Mouse (Mus musculus) heart, postnatal 0 days (tissue): ENCODE measurements at regions not wholly inside any gene's neighbourhood (a gene's known extent, or its start where the extent isn't known, plus 50 kb on each side); places are given as distances from the start of the nearest gene placed in this dataset.
A peak's percentile ranks its signal among the peaks of the same experiment; 100 is the strongest.

Experiments
- ATAC-seq: fragments of 200-750 bp; cut with Nextera tagmentation; 2 replicates; pipeline ENCODE4 v1.8.0; 2017; ENCODE audit warnings: low read depth, moderate number of reproducible peaks, moderate library complexity; ENCODE audit not compliant: insufficient read depth
- DNase-seq: peaks from one replicate; pipeline ENCODE4 v3.0.0-alpha.2; 2016; ENCODE audit warnings: low spot score
- H3K27ac ChIP-seq: fragments of 300-500 bp; sonication (generic); 2 replicates; pipeline ENCODE4 v1.5.1; 2014; ENCODE audit warnings: low read depth, mild to moderate bottlenecking
- H3K27me3 ChIP-seq: fragments of 300-500 bp; sonication (generic); 2 replicates; pipeline ENCODE4 v1.6.1; 2014; ENCODE audit warnings: low read length, mixed read lengths; ENCODE audit not compliant: control insufficient read depth, insufficient read depth
- H3K36me3 ChIP-seq: fragments of 300-500 bp; sonication (generic); replicated peaks from 2 replicates; pipeline ENCODE4 v1.6.1; 2014; ENCODE audit warnings: low read length, mixed read lengths; ENCODE audit not compliant: control insufficient read depth, insufficient read depth
- H3K4me1 ChIP-seq: fragments of 300-500 bp; sonication (generic); 2 replicates; pipeline ENCODE4 v1.6.1; 2014; ENCODE audit warnings: antibody characterized with exemption; ENCODE audit not compliant: control insufficient read depth, insufficient read depth
- H3K4me2 ChIP-seq: fragments of 300-500 bp; sonication (generic); 2 replicates; pipeline ENCODE4 v1.6.1; 2014; ENCODE audit warnings: low read depth, mild to moderate bottlenecking, low read length, moderate library complexity
- H3K4me3 ChIP-seq: fragments of 300-500 bp; sonication (generic); 2 replicates; pipeline ENCODE4 v1.5.1; 2014; ENCODE audit warnings: low read depth, low read length
- H3K9ac ChIP-seq: fragments of 300-500 bp; sonication (generic); replicated peaks from 2 replicates; pipeline ENCODE4 v1.6.1; 2014; ENCODE audit warnings: low read depth, low read length, mixed read lengths
- H3K9me3 ChIP-seq: fragments of 300-500 bp; sonication (generic); replicated peaks from 2 replicates; pipeline ENCODE4 v1.6.1; 2016; ENCODE audit warnings: low read length; ENCODE audit not compliant: control insufficient read depth
- CTCF ChIP-seq: IDR thresholded peaks from 2 replicates; pipeline ENCODE4 v1.5.1; 2016; ENCODE audit warnings: antibody characterized with exemption, control low read depth, low read depth
- EP300 ChIP-seq: IDR thresholded peaks from 2 replicates; pipeline ENCODE4 v1.6.1; 2016; ENCODE audit warnings: antibody characterized with exemption, low read depth
- WGBS: fragments of 180-500 bp; shearing (Covaris S2); extraction: QIAGEN DNeasy Blood & Tissue Kit; methylation state at CpG from one replicate; pipeline ENCODE4 v1.1.7; 2014; 5-methylcytosine and 5-hydroxymethylcytosine counted together

- Histone ChIP-seq H3K36me3 (no peaks in the 10 kb centered on the region), H3K4me1 (no peaks in the 10 kb centered on the region), H3K27me3 (no peaks in the 10 kb centered on the region), H3K27ac (no peak overlapping the region), H3K4me2 (no peak overlapping the region), H3K4me3 (no peak overlapping the region), H3K9me3 (no peaks in the 10 kb centered on the region), H3K9ac (no peak overlapping the region)
- ATAC-seq (no peak), DNase-seq (no peak)
- 56% methylated on average over 6 of the region's 6 CpGs for WGBS
- TF ChIP-seq EP300: no peak
- no peak for TF ChIP-seq CTCF
Observed at GRCm38 (mm10) chr12:71487591-71488435, 178.1 kb downstream of the Dact1 start.

GRCm38 (mm10) chr12:71489295-71489694 lies 179.6 kb downstream of the Dact1 start:
- 88% methylated on average over 7 of the region's 7 CpGs for WGBS
- H3K36me3 ChIP-seq: no peaks in the 10 kb centered on the region
- no peak overlapping the region for H3K27ac ChIP-seq
- no peak overlapping the region for H3K9ac ChIP-seq
- H3K9me3 ChIP-seq: no peaks in the 10 kb centered on the region
- H3K4me3 ChIP-seq: no peak overlapping the region
- no peaks in the 10 kb centered on the region for H3K27me3 ChIP-seq
- no peak overlapping the region for H3K4me2 ChIP-seq
- DNase-seq (no peak), ATAC-seq (no peak)
- no peaks in the 10 kb centered on the region for H3K4me1 ChIP-seq
- TF ChIP-seq EP300 (no peak), CTCF (no peak)

- no peaks in the 10 kb centered on the region for H3K9me3 ChIP-seq
- no peak overlapping the region for H3K27ac ChIP-seq
- TF ChIP-seq CTCF: no peak
- TF ChIP-seq EP300: no peak
- no peaks in the 10 kb centered on the region for H3K27me3 ChIP-seq
- H3K4me3 ChIP-seq: no peak overlapping the region
- 47% methylated on average over 10 of the region's 10 CpGs for WGBS
- H3K36me3 ChIP-seq: no peaks in the 10 kb centered on the region
- ATAC-seq: no peak
- no peak overlapping the region for H3K9ac ChIP-seq
- DNase-seq: no peak
- H3K4me1 ChIP-seq: peaks cover 12% of the 10 kb centered on the region; the same call in 1 of the 2 replicates
- no peak overlapping the region for H3K4me2 ChIP-seq
Observed at GRCm38 (mm10) chr12:71494803-71495293, 185.2 kb downstream of the Dact1 start.

- ATAC-seq (no peak), DNase-seq (no peak)
- H3K9ac ChIP-seq: no peak overlapping the region
- peaks cover 12% of the 10 kb centered on the region; the same call in 1 of the 2 replicates for H3K4me1 ChIP-seq
- no peaks in the 10 kb centered on the region for H3K27me3 ChIP-seq
- H3K4me3 ChIP-seq: no peak overlapping the region
- no peak overlapping the region for H3K4me2 ChIP-seq
- no peaks in the 10 kb centered on the region for H3K9me3 ChIP-seq
- TF ChIP-seq EP300 (no peak), CTCF (peak; percentile 62)
- WGBS: 62% methylated on average over 14 of the region's 14 CpGs
- no peak overlapping the region for H3K27ac ChIP-seq
- H3K36me3 ChIP-seq: no peaks in the 10 kb centered on the region
Observed at GRCm38 (mm10) chr12:71498246-71499029, 188.8 kb downstream of the Dact1 start.

GRCm38 (mm10) chr12:71501299-71501810 lies 191.7 kb downstream of the Dact1 start:
- H3K4me3 ChIP-seq: no peak overlapping the region
- DNase-seq (no peak), ATAC-seq (no peak)
- no peak overlapping the region for H3K27ac ChIP-seq
- no peaks in the 10 kb centered on the region for H3K9me3 ChIP-seq
- TF ChIP-seq EP300 (no peak), CTCF (no peak)
- no peak overlapping the region for H3K4me2 ChIP-seq
- no peak overlapping the region for H3K9ac ChIP-seq
- no peaks in the 10 kb centered on the region for H3K36me3 ChIP-seq
- H3K4me1 ChIP-seq: no peaks in the 10 kb centered on the region
- no peaks in the 10 kb centered on the region for H3K27me3 ChIP-seq
- WGBS: 35% methylated on average over 7 of the region's 7 CpGs
